Mouse (Mus musculus) lung, postnatal 36 days (tissue): ENCODE measurements around the gene Samd4b.
A peak's percentile ranks its signal among the peaks of the same experiment; 100 is the strongest.
"Not testable (repeated sequence)": the region's sequence is repeated elsewhere in the genome, so short reads cannot be mapped to it uniquely, and the experiment has no call there.

Experiments
- DNase-seq: peaks from one replicate; pipeline ENCODE4 v3.0.0; 2022; ENCODE audit warnings: mixed read lengths

Gene Samd4b

GRCm38 (mm10) chr7:28558486-28558885 is 39.5 kb downstream of the Samd4b start:
- DNase-seq: peak; percentile 80

DNA sequence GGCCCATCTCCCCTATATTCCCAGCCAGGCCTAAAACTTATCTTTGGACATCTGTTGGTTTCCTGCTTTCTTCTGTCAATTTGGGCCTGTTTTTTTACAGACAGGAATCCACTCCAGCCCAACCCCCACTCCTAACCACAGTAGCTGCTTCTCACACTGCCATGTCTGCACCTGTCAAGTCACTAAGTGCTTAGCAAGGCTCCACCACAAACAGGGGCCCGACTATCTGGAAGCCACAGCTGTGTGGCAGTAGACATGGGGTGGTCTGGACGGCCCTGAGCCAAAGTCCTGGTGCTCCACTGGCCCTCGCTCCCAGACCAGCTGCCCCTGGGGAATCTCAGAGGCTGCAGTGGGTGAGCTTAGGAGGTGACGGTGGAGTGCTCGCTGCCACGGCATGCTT is 40.2 kb downstream of the Samd4b start:
- DNase-seq: no peak

GRCm38 (mm10) chr7:28557069-28557468 is 40.9 kb downstream of the Samd4b start:
- no peak for DNase-seq

GRCm38 (mm10) chr7:28555939-28556535 is 41.9 kb downstream of the Samd4b start:
- no peak for DNase-seq

GRCm38 (mm10) chr7:28553076-28553475 is 44.9 kb downstream of the Samd4b start:
- DNase-seq: no peak

- DNase-seq: no peak
Measured at GRCm38 (mm10) chr7:28547628-28548027, 50.3 kb downstream of the Samd4b start.

- no peak for DNase-seq
Measured at GRCm38 (mm10) chr7:28547154-28547553, 50.8 kb downstream of the Samd4b start, which contains the start of gene Nccrp1. Nccrp1 (minus strand) TSS chr7:28547254.

GRCm38 (mm10) chr7:28546649-28547048 is 51.3 kb downstream of the Samd4b start:
- no peak for DNase-seq

DNA sequence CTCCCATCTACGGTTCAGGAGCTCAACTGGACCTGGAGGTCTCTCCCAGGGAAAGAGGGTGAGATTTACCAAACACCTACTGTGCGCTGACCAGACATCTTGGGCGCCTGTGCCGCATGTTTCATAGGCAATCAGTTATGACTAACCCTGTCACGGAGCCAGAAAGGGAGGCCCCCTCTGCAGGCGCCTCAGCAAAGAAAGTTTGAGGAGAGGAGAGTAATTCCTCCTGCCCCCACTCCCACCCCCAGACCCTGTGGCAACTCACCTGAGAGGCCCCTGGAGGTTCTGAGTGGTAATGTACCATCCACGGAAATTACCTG is 52.1 kb downstream of the Samd4b start:
- no peak for DNase-seq

- no peak for DNase-seq
Measured at GRCm38 (mm10) chr7:28545048-28545890, 52.7 kb downstream of the Samd4b start.

- no peak for DNase-seq
Measured at GRCm38 (mm10) chr7:28544051-28544601, 53.8 kb downstream of the Samd4b start.

DNA sequence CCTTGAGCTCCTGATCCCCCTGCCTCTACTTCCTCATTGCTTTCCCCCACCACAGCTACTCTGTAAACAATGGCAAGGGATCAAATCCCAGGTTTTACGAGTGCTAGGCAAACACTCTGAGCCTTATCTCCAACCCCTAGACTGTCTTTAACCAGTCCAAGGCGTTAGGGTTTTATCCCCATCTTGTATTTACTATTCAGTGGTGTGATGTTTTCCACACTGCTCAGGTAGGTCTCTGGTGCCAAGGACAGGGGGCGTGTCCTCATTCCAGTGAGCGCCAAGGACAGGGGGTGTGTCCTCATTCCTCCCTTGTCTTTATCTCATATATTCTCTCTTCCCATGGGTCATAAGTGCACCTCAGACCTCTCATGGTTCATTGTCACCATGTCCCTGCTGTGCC is 57.4 kb downstream of the Samd4b start, which contains the start of gene Sycn:
TSS of gene Sycn (plus strand) at position 360 of the 400 bp plus-strand sequence.
- DNase-seq: no peak

DNA sequence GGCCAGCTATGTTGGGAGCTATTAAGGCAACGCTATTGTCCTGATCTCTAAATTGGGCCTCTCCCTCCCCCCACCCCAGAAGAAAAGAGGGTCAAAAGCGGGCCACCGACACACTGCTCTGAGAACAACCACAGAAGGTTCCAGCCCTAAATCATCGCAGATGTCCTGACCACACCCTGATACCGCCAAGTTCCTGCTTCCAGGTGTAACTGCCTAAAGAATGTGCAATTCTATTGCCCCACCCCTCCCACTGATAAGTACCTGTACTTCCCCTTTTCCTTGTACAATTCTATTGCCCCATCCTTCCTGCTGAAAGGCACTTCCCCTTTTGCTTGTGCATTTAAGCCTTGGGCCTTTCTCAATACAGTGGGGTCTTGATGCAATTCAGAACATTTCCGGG is 59.1 kb downstream of the Samd4b start:
- DNase-seq: not testable (repeated sequence)

GRCm38 (mm10) chr7:28532005-28532404 is 65.9 kb downstream of the Samd4b start:
- DNase-seq: no peak

GRCm38 (mm10) chr7:28527922-28528719 is 69.8 kb downstream of the Samd4b start:
- DNase-seq: peak; percentile 91

DNA sequence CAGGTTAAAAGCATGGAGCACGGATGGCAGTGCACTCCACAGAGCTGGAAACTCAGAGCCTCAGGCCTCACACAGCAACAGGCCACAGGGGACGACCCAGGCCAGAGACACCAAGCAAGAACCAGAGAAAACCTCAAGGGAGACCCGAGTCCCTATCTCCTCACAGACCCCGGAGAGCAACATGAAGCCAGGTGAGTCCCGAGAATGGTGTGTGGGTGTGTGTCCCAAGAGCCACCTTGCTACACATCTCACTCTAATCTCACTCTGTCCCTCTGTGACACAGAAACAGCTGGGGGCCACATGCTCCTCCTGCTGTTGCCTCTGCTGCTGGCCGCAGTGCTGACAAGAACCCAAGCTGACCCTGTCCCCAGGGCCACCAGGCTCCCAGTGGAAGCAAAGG is 75.4 kb downstream of the Samd4b start, which contains the start of gene Ifnl3:
TSS of gene Ifnl3 (plus strand) at position 301 of the 400 bp plus-strand sequence.
- not testable (repeated sequence) for DNase-seq

GRCm38 (mm10) chr7:28511441-28511840 is 86.5 kb downstream of the Samd4b start:
- no peak for DNase-seq

DNA sequence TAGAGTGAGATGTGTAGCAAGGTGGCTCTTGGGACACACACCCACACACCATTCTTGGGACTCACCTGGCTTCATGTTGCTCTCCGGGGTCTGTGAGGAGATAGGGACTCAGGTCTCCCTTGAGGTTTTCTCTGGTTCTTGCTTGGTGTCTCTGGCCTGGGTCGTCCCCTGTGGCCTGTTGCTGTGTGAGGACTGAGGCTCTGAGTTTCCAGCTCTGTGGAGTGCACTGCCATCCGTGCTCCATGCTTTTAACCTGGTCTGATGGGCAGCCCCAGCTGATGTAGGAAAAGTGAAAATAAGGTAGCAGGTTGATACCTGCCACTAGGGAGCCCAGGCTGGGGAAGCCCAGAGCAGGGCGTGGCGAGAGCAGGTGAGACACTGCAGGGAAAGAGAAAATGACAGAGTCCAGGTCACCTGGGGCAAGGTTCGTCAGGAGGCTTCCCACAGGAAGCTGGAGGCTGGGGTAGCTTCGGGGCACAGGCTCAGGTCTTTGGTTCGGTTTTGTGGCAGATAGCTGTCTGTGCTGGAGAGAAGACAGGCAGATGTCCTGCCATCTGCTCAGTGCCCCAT is 87.5 kb downstream of the Samd4b start, which contains the start of gene Ifnl2:
TSS of gene Ifnl2 (minus strand) at position 51 of the 570 bp plus-strand sequence.
- DNase-seq: not testable (repeated sequence)

DNA sequence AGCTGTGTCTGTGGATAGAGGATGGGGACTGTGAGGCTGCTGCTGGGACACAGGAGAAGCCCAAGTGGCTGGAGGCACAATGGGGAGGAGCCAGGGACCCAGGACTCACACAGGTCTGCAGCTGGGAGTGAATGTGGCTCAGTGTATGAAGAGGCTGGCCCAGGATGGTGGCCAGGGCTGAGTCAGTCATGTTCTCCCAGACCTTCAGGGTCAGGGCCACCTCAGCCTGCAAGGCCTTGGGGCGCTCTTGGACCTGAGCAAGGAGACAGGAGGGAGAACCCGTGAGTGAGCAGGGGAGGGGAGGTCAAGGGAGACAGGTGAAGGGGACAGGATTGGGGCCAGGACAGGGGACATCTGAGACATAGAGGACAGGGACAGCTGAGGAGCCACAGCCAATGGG is 88.8 kb downstream of the Samd4b start:
- DNase-seq: not testable (repeated sequence)

DNA sequence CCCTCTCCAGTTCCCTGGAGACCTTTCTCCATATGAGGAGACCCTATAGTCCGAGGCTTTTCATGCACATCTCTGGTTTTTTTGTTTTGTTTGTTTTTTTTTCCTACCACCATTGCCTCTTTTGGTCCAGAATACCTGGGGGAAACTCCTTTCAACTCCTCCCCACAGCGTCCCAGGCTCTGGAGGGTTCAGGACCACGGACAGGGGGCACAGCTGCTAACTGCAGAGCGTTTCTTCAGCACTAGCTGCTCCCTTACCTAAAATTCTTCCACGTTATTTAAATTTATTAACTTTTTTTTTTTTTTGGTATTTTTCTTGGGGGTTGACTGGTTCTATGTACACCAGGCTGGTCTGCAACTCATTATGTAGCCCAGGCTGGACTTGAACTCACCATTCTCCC is 92.4 kb downstream of the Samd4b start:
- no peak for DNase-seq

DNA sequence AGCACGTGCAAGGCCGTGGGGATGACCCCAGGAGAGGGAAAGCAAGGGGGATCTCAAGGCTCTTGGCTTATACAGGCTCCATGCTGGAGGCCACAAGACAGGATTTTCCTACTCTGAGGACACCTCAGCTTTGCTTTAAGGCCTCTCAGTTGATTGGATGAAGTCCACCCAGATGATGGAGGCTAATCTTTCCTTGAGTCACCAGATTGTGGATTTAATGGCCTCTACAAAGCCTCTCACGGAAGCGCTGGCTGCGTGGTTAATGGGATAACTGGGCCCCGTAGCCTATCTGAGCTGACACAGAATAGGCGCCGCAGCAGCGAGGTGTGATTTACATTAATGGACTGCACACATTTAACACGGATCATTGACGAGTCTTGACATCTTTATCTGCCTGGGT is 102.5 kb downstream of the Samd4b start:
- DNase-seq: no peak

DNA sequence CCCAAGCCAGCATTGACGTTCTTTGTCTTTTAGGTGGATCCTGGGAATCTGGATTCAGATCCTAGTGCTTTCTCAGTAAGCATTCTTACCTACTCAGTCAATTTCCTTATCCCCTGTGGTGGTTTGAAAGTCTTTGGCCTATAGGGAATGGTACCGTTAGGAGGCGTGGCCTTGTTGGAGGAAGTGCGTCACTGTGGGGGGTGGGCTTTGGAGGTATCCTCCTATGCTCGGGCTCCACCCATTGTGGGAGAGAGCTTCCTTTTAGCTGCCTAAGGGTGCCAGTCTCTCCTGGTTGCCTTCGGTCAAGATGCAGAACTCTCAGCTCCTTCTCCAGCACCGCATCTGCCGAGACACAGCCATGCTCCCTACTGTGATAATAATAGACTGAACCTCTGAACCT is 105.6 kb downstream of the Samd4b start:
- no peak for DNase-seq

- DNase-seq: no peak
Measured at GRCm38 (mm10) chr7:28490903-28491302, 107.0 kb downstream of the Samd4b start.
